Mouse (Mus musculus) embryonic facial prominence, embryonic 13.5 days (tissue): Measurements from ENCODE around the gene Gm48552. TPM values are rescaled to one million over a fixed set of nuclear protein-coding genes. Genes with fewer than 3 reads are reported as not detected.
A peak's percentile ranks its signal among the peaks of the same experiment; 100 is the strongest.

Experiments
- ATAC-seq: fragments of 200-750 bp; cut with Nextera tagmentation; 2 replicates; pipeline ENCODE4 v1.8.0; 2017; ENCODE audit warnings: low read depth; ENCODE audit not compliant: insufficient number of reproducible peaks, insufficient read depth, low FRiP score, low TSS enrichment
- H3K27ac ChIP-seq: fragments of 300-500 bp; sonication (generic); 2 replicates; pipeline ENCODE4 v1.5.1; 2015; ENCODE audit warnings: moderate library complexity, mild to moderate bottlenecking, inconsistent platforms
- H3K27me3 ChIP-seq: fragments of 300-500 bp; sonication (generic); 2 replicates; pipeline ENCODE4 v1.6.1; 2015; ENCODE audit warnings: mild to moderate bottlenecking, inconsistent platforms
- H3K36me3 ChIP-seq: fragments of 300-500 bp; sonication (generic); 2 replicates; pipeline ENCODE4 v1.6.1; 2015; ENCODE audit warnings: mild to moderate bottlenecking, inconsistent platforms
- H3K4me1 ChIP-seq: fragments of 300-500 bp; sonication (generic); 2 replicates; pipeline ENCODE4 v1.6.1; 2015; ENCODE audit warnings: inconsistent platforms
- H3K4me2 ChIP-seq: fragments of 300-500 bp; sonication (generic); 2 replicates; pipeline ENCODE4 v1.6.1; 2015; ENCODE audit warnings: moderate library complexity, mild to moderate bottlenecking, inconsistent platforms
- H3K4me3 ChIP-seq: fragments of 300-500 bp; sonication (generic); 2 replicates; pipeline ENCODE4 v1.5.1; 2015; ENCODE audit warnings: mild to moderate bottlenecking, inconsistent platforms
- H3K9ac ChIP-seq: fragments of 300-500 bp; sonication (generic); 2 replicates; pipeline ENCODE4 v1.6.1; 2015; ENCODE audit warnings: mild to moderate bottlenecking, inconsistent platforms
- H3K9me3 ChIP-seq: fragments of 300-500 bp; sonication (generic); 2 replicates; pipeline ENCODE4 v1.6.1; 2016; ENCODE audit warnings: inconsistent platforms
- WGBS: fragments of 180-500 bp; shearing (Covaris S2); methylation state at CpG from one replicate; pipeline ENCODE4 v1.1.7; 2015; ENCODE audit warnings: mixed read lengths; 5-methylcytosine and 5-hydroxymethylcytosine counted together
- polyA plus RNA-seq: library from polyadenylated mRNA; unstranded; fragments of >200 nt; fragmentation: Nextera tagmentation; extraction: Ambion mirVana; gene quantifications from 2 replicates; pipeline ENCODE4 v1.2.1, GENCODE M21; 2015

Gene Gm48552
- 1.2 and 1.5 TPM in 2 replicates for polyA plus RNA-seq

DNA sequence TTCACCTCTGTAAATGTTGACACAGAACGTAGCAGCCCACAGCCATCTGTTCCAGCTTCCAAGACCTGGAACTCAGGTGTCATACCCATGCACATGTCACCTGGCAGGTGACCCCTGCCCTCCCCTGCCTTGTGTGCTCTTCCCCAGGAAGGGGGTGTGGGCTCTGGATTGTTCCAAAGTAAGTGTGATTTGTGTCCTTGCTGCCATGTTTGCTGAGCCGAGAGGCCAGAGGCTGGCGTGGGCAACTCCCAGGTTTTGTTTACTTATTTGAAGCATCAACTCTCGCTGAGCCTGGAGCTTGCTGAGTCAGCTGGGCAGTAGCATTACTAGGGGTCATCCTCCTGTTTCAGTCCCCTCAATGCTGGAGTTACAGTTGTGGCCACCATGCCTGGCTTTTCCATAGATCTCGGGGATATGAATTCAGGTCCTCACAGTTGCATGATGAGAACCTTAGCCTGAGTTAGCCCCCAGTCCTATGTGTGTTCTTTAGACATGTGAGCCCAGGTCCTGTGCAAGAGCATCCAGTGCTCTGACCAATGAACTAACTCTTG lies at the start of gene Gm48552:
Gm48552 (plus strand) TSS at position 501 of the 551 bp plus-strand sequence.
- 91% methylated on average over 5 of the region's 5 CpGs for WGBS
- Histone ChIP-seq H3K9me3 (no peaks in the 10 kb centered on the region), H3K27ac (peak within 1 kb of the TSS; percentile 22; the same call in 1 of the 2 replicates), H3K36me3 (peaks cover 43% of the 10 kb centered on the region), H3K27me3 (no peaks in the 10 kb centered on the region), H3K9ac (0 out of 2 replicates have a peak within 1 kb of the TSS, but pooled peaks have one; percentile 32), H3K4me3 (no peak within 1 kb of the TSS), H3K4me2 (no peak within 1 kb of the TSS), H3K4me1 (peaks cover 23% of the 10 kb centered on the region)
- no peak for ATAC-seq

DNA sequence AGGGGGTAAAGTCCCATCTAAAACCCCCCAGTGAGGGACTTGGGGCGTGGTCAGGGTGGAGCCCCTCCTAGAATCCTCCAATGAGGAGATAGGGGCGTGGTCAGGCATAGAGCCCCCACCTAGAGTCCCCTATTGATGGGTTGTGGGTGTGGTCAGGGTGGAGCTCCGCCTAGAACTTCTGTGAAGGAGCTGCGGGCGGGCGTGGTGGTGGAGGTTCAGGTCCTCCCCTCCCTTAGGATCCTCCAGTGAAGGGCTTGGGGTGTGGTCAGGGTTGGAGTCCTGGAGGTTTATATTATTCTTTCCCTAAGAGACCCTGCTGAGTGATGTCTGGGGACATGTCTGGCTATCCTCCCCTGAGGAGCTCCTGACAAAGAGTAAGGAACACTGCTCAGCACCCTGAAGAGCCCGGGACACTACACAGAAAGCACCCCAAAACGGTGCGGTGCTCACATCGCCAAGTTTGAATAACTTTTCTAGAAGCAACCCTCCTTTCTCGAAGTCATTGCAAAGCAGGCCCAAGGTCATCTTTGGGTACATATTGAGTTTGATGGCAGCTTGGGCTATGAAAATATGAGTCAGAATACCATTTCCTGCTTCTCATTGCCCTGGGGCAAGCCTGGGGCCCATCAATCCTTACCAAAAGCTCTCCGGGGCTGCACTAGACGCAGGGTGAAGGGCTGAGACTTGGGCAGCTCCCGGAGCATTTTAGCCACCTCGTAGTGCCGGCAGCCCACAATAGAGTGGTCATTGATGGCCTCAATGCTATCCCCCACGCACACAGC lies 48.1 kb upstream of the Gm48552 start:
- peaks cover 7% of the 10 kb centered on the region for H3K36me3 ChIP-seq
- H3K27ac ChIP-seq: no peak overlapping the region
- peaks cover 20% of the 10 kb centered on the region for H3K4me1 ChIP-seq
- no peak overlapping the region for H3K4me2 ChIP-seq
- whole genome bisulfite sequencing: 37% methylated on average over 17 of the region's 17 CpGs
- no peak for ATAC-seq
- no peak overlapping the region for H3K9ac ChIP-seq
- H3K9me3 ChIP-seq: no peaks in the 10 kb centered on the region
- H3K27me3 ChIP-seq: peaks cover 70% of the 10 kb centered on the region
- H3K4me3 ChIP-seq: no peak overlapping the region

DNA sequence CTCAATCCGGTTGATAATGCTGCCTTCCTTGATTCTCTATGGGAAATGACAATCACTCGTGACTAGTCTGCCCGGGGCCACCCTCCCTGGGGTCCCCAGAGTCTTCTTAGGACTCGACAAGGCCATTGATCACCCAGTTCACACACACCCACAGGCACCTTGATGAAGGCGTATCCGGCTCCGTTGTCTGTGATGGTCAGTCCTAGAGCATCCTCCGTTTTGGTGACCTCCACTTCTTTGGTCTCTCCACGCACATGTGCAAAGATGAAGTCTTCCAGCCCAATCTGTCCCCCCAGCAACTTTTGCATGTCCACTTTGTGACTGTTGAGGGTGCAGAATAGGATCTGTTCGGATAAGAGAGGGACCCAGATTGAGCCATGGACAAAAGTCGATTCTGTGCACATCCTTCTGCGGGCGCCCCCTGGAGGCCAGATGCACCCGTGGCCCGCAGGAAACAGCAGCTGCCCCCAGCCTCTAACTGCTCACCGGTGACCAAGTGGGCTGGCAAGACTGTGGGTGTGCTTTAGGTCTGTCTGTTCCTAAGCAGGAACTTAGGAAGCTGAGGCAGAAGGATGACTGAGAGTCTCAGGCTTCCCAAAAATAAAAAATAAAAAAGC lies 47.4 kb upstream of the Gm48552 start:
- Histone ChIP-seq H3K4me3 (peak overlapping the region; percentile 4; the same call in 1 of the 2 replicates), H3K9ac (no peak overlapping the region), H3K27me3 (peaks cover 77% of the 10 kb centered on the region), H3K27ac (no peak overlapping the region), H3K4me2 (no peak overlapping the region), H3K9me3 (no peaks in the 10 kb centered on the region), H3K36me3 (peaks cover 11% of the 10 kb centered on the region), H3K4me1 (peaks cover 14% of the 10 kb centered on the region)
- no peak for ATAC-seq
- WGBS: 32% methylated on average over 16 of the region's 16 CpGs

DNA sequence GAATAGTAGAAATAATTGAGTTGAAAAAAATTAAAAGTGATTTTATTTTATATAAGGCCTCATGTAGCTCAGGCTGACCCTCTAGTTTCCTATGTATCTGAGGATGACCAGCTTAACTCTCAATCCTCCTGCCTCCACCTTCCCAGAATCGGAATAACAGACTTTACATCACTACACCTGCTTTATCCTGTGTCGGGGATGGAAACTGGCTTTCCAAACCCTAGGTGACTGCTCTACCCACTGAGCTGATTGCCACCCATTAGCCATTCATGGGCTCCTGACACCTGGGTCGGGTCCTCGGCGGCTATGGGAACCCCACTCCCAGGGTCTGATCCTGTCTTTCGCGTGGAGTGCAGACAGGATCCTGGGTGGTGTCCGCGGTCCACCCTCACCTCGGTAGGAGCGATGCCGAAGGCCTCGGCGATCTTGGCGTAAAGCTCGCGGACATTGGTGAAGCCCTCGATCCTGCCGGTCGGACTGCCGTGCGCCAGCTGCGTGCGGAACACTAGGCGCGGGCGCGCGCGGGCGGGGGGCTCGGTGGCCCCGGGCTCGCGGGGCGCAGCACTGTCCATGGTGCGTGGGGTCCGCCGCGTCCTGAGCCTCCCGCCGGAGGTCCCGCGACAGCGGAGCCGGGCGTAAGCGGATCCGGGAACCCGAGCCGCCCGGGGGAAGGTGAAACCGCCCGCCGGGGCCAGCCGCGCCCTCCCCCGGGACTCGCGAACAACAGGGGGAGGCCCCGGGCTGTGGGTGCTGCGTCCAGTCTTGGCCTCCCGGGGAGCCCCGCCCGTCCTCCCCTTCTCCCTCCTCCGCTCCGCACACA lies 45.9 kb upstream of the Gm48552 start, which contains the start of gene Gipc3:
Gipc3 (minus strand) TSS at position 581 of the 820 bp plus-strand sequence.
- ATAC-seq: no peak
- no peak within 1 kb of the TSS for H3K27ac ChIP-seq

DNA sequence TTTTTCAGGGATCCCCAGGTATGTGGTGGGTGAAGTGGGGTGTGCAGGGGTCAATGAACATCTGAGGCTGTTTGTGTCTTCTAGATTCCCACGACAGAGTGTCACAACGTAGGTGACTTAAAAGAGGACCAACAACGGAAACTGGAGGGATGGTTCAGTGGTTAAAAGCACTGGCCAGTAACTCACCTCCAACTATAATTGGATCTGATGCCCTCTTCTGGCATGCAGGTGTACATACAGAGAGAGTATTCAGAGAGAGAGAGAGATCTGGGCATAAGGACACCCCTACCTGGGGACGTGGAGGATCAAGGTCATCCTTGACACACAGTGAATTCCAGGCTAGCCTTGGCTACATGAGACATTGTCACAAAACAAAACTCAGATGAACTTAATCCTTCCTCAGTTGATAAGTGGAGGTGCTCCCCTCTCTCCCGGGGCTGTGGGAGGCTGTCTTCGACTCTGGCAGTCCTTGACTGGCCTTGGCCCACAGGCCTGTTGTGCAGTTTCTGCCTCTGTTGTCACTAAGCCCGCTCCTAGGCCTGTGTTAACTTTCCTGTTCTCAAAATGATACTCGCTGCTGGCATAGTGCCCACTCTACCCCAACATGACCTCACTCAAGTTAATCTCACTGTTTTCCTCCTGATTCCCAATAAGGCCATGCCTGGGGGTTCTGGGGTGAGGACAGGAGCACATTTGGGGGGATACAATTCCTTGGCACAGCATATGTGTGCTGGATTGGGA lies 44.2 kb upstream of the Gm48552 start:
- Histone ChIP-seq H3K27ac (no peak overlapping the region), H3K36me3 (peaks cover 27% of the 10 kb centered on the region), H3K9ac (no peak overlapping the region), H3K4me1 (peaks cover 37% of the 10 kb centered on the region), H3K4me3 (no peak overlapping the region), H3K4me2 (no peak overlapping the region), H3K27me3 (peaks cover 73% of the 10 kb centered on the region), H3K9me3 (no peaks in the 10 kb centered on the region)
- ATAC-seq: no peak
- WGBS: 55% methylated on average over 8 of the region's 8 CpGs

More for the DNA sequence above, 45.9 kb upstream of the Gm48552 start, which contains the start of gene Gipc3:
- Histone ChIP-seq H3K4me3 (peak within 1 kb of the TSS; percentile 47), H3K4me2 (peak within 1 kb of the TSS; percentile 76), H3K9me3 (no peaks in the 10 kb centered on the region), H3K36me3 (peaks cover 18% of the 10 kb centered on the region), H3K9ac (peak within 1 kb of the TSS; percentile 69), H3K4me1 (peaks cover 25% of the 10 kb centered on the region), H3K27me3 (peaks cover 82% of the 10 kb centered on the region)
- 6% methylated on average over 60 of the region's 67 CpGs for WGBS

DNA sequence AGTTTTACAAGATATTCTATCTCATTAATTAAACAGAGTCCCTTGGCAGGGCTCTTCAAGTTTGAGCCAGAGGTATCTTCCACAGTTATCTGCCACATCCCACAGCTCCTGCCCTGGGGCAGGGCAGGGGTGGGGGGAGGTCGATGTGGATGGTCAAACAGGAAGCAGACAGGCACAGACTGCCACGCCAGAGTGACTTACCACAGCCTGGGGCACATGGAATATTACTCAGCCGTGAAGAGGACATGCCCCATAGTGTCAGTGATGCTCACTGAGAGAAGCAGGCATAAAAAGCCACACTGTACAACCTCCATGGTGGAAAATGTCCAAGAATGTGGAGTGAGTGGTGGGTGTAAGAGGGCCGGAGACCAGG lies 43.7 kb upstream of the Gm48552 start:
- Histone ChIP-seq H3K4me2 (no peak overlapping the region), H3K27me3 (peaks cover 73% of the 10 kb centered on the region), H3K4me1 (peaks cover 39% of the 10 kb centered on the region), H3K36me3 (peaks cover 27% of the 10 kb centered on the region), H3K9me3 (no peaks in the 10 kb centered on the region), H3K27ac (no peak overlapping the region), H3K9ac (no peak overlapping the region), H3K4me3 (no peak overlapping the region)
- ATAC-seq: no peak
- 79% methylated on average over 4 of the region's 4 CpGs for WGBS

DNA sequence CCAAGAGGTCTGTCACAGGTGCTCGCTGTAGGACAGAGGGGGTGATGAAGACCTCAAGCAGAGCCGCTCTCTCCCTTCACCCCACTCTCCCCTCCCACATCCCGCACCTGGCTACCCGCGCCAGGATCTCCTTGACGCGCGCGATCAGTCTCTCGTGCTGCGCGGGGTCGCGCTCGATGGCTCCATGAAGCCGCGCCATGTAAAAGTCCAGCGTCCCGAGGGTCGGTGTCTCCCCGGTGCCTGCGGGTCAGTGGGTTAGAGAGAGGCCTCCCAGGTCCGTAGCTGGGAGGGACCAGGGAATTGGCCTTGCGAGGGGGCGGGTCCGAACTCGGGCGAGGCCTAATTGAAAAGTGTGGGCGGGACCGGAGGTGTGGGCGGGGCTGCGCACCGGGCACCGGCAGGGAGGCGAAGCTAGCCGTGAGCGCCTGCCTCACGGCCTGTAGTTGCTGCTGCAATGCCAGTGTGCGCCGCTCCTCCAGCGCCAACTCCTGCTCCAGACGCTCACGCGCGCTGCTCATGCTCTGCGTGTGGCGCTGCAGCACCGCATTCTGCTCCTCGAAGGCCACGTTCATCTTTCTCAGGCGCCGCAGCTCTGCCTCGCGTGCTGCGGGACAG lies 42.2 kb upstream of the Gm48552 start:
- H3K36me3 ChIP-seq: peaks cover 27% of the 10 kb centered on the region
- H3K9ac ChIP-seq: peak overlapping the region; percentile 57
- no peak for ATAC-seq
- H3K9me3 ChIP-seq: no peaks in the 10 kb centered on the region
- peak overlapping the region; percentile 57 for H3K4me2 ChIP-seq
- peaks cover 61% of the 10 kb centered on the region for H3K27me3 ChIP-seq
- H3K4me1 ChIP-seq: peaks cover 41% of the 10 kb centered on the region
- peak overlapping the region; percentile 31 for H3K4me3 ChIP-seq
- WGBS: 8% methylated on average over 55 of the region's 55 CpGs
- 0 out of 2 replicates have a peak overlapping the region, but pooled peaks have one; percentile 22 for H3K27ac ChIP-seq

DNA sequence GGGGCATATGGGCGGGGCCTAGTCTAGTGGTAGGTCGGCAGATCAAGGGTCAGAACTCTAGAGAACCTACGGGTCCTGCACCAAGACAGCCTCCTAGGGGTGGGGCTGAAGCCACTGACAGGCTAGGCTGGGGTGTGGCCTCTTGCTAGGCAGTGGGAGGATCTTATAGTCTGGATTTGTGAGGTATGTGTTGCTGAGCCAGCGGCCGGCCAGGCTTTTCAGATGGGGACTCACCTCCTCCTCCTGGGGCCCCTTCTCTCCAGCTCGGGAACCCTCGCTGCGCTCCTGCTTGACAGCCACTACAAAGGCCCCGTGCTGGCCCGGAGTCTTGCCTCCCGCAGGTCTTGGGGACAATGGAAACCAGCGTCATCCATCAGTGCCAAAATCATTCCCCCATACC lies 39.7 kb upstream of the Gm48552 start:
- no peaks in the 10 kb centered on the region for H3K9me3 ChIP-seq
- peak overlapping the region; percentile 92 for H3K4me2 ChIP-seq
- H3K4me3 ChIP-seq: peak overlapping the region; percentile 82
- peak overlapping the region; percentile 93 for H3K9ac ChIP-seq
- peaks cover 38% of the 10 kb centered on the region for H3K4me1 ChIP-seq
- ATAC-seq: no peak
- 8% methylated on average over 12 of the region's 12 CpGs for WGBS
- H3K27me3 ChIP-seq: peaks cover 36% of the 10 kb centered on the region
- peaks cover 27% of the 10 kb centered on the region for H3K36me3 ChIP-seq
- H3K27ac ChIP-seq: no peak overlapping the region; the same call in 1 of the 2 replicates

DNA sequence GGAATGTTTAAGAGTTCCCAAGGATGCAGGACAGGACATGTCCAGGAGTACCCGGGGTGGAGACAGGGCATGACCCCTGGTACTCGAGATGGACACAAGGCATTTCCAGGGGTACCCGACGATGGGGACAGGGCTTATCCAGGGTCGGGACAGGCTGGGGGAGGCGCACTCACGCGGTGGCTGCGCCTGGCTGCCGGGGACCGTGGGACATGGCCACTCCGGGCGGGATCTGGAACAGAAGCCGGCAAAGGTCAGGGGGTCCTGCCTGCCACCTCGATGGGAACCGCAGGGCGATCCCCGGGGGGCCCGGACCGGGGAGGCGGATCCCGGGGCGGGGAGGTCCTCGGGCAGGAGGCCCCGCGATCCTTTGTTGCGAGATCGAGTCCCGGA lies 38.8 kb upstream of the Gm48552 start:
- H3K36me3 ChIP-seq: peaks cover 27% of the 10 kb centered on the region
- H3K9me3 ChIP-seq: no peaks in the 10 kb centered on the region
- WGBS: under 1% methylated on average over 25 of the region's 29 CpGs
- H3K4me2 ChIP-seq: peak overlapping the region; percentile 92
- H3K27me3 ChIP-seq: peaks cover 28% of the 10 kb centered on the region
- peak overlapping the region; percentile 73; the same call in 1 of the 2 replicates for H3K27ac ChIP-seq
- peak overlapping the region; percentile 93 for H3K9ac ChIP-seq
- ATAC-seq: peak; percentile 2; the same call in 1 of the 2 replicates
- H3K4me1 ChIP-seq: peaks cover 46% of the 10 kb centered on the region
- peak overlapping the region; percentile 82 for H3K4me3 ChIP-seq

DNA sequence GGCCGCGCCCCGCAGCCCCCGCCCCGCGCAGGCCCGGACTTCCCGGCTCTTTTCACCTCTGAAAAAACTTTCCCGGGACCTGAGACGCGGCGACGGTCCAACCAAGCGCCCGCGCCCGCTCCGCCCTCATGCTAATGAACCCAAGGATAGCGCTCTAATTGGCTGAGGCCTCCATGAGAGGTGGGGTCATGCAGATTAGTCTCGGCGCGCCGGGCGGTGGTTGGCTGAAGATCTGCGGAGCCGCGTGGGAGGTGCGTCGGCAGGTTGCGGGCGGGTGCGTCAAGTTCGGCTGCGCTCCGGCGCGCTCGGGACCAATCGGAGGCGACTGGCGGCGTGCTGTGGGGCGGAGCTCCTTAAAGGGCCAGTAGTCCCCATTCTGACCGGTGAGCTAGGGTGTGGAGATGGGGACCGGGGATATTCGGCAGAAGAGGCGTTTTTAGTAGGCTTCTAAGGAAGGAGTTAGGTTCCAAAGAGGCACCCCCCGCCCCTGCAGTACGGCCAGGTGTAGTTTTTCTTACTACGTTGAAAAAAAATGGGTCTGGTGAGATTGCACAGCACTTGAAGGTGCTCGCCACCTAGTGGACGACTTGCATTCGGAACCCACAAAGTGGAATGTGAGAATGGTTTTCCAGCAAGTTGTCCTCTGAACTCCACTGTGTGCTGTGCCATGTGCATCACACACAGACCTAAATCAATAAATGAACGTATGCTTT lies 38.3 kb upstream of the Gm48552 start, which contains the start of gene Hmg20b:
Hmg20b (minus strand) TSS at position 130 of the 713 bp plus-strand sequence.
- peak within 1 kb of the TSS; percentile 82 for H3K4me3 ChIP-seq
- WGBS: under 1% methylated on average over 54 of the region's 54 CpGs
- peaks cover 23% of the 10 kb centered on the region for H3K36me3 ChIP-seq
- H3K4me2 ChIP-seq: peak within 1 kb of the TSS; percentile 92
- peaks cover 23% of the 10 kb centered on the region for H3K27me3 ChIP-seq
- peak; percentile 92 for ATAC-seq
- H3K9me3 ChIP-seq: no peaks in the 10 kb centered on the region
- H3K9ac ChIP-seq: peak within 1 kb of the TSS; percentile 93
- H3K4me1 ChIP-seq: peaks cover 46% of the 10 kb centered on the region
- peak within 1 kb of the TSS; percentile 73 for H3K27ac ChIP-seq
